Mouse (Mus musculus) olfactory bulb, adult 2 months (tissue): ENCODE measurements at regions not wholly inside any gene's neighbourhood (a gene's known extent, or its start where the extent isn't known, plus 50 kb on each side); places are given as distances from the start of the nearest gene placed in this dataset.

Source experiments
- CTCF ChIP-seq: fragments of 200-500 bp; IDR thresholded peaks from 2 replicates; pipeline ENCODE4 v1.5.1; 2012; ENCODE audit warnings: low read depth, mild to moderate bottlenecking, low read length, moderate library complexity; ENCODE audit not compliant: insufficient read depth
- POLR2A ChIP-seq: fragments of 200-500 bp; IDR thresholded peaks from 2 replicates; pipeline ENCODE4 v1.6.1; 2012; ENCODE audit warnings: mild to moderate bottlenecking, low read depth, low read length, moderate library complexity; ENCODE audit not compliant: insufficient read depth

- TF ChIP-seq POLR2A = no peak
- TF ChIP-seq CTCF = no peak
Observed at GRCm38 (mm10) chr15:24838390-24838789, 575.2 kb downstream of the Basp1 start.
